Mouse (Mus musculus) ES-Bruce4 (cell line): ENCODE data around the gene Ssh1.

Experiments used
- CTCF ChIP-seq: IDR thresholded peaks from one replicate; pipeline ENCODE4 v1.8.1; 2011; ENCODE audit warnings: low read depth, low read length
- EP300 ChIP-seq: IDR thresholded peaks from 2 replicates; pipeline ENCODE4 v1.6.1; 2011; ENCODE audit warnings: low read depth, low read length; ENCODE audit not compliant: insufficient read depth
- POLR2A ChIP-seq: IDR thresholded peaks from one replicate; pipeline ENCODE4 v1.8.1; 2011; ENCODE audit warnings: low read length; ENCODE audit not compliant: insufficient read depth

DNA sequence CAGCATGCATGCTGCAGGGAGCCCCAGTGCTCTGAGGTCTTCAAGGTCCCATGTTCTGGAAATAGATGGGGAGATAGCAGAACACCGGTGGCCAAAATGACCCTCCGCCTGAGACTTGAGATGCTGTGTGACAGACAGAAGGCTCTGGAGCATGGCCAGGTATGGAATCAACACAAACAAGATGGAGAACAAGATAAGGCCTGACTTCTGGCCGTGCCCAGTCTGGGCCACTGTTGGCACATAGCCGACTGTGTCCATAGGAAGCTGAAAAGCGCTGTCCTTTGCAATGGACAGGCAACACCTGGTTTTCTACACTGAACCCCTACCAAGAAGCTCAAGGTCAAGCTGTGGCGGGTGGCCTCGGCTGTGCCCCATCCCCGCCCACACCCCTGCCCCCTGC, 19.9 kb downstream of the Ssh1 start:
- TF ChIP-seq EP300 = no peak
- no peak for TF ChIP-seq CTCF
- no peak for TF ChIP-seq POLR2A
